Mouse (Mus musculus): ENCODE data around the gene Ltb4r2. TPM values are rescaled to one million over a fixed set of nuclear protein-coding genes. Genes with fewer than 3 reads are reported as not detected.

The Ltb4r2 gene
- total RNA-seq, 4 experiments from 2014 or later = 0.06 to 0.19 (median 0.13) TPM

GRCm38 (mm10) chr14:55781310-55781709, 20.1 kb downstream of the Ltb4r2 start:
- DNase-seq (ENCODE audit: low spot score) = peak; percentile 73

GRCm38 (mm10) chr14:55782361-55782960, 21.2 kb downstream of the Ltb4r2 start:
- peak; percentile 0 for DNase-seq (ENCODE audit: low spot score)

- peak; percentile 93 for DNase-seq (ENCODE audit: low spot score)
Measured at GRCm38 (mm10) chr14:55783171-55783957, 22.1 kb downstream of the Ltb4r2 start.

- DNase-seq (ENCODE audit: low spot score) = peak; percentile 43
Measured at GRCm38 (mm10) chr14:55783958-55784235, 22.7 kb downstream of the Ltb4r2 start, which contains the start of gene Adcy4. Gene Adcy4, minus strand, starts transcription at chr14:55784095.

GRCm38 (mm10) chr14:55785195-55785594, 24.0 kb downstream of the Ltb4r2 start:
- DNase-seq (ENCODE audit: low spot score) = no peak

- DNase-seq (ENCODE audit: low spot score) = no peak
Measured at GRCm38 (mm10) chr14:55787731-55788130, 26.5 kb downstream of the Ltb4r2 start.

- DNase-seq (ENCODE audit: low spot score) = peak; percentile 74
Measured at GRCm38 (mm10) chr14:55788256-55789050, 27.2 kb downstream of the Ltb4r2 start, which contains the start of gene Ripk3. Gene Ripk3, minus strand, starts transcription at chr14:55788865.

- DNase-seq (ENCODE audit: low spot score) = no peak
Measured at GRCm38 (mm10) chr14:55793461-55793860, 32.2 kb downstream of the Ltb4r2 start.

GRCm38 (mm10) chr14:55793946-55794345, 32.7 kb downstream of the Ltb4r2 start:
- no peak for DNase-seq (ENCODE audit: low spot score)

- peak; percentile 71 for DNase-seq (ENCODE audit: low spot score)
Measured at GRCm38 (mm10) chr14:55795380-55796163, 34.3 kb downstream of the Ltb4r2 start.

Other genes starting within 250 kb of the Ltb4r2 start
- gene Nrl, start 236.4 kb upstream of the Ltb4r2 start, total RNA-seq (2022) = not detected
- gene Pck2, start 221.2 kb upstream of the Ltb4r2 start, total RNA-seq (2022) = 10 to 100 TPM in 2 of 4 experiments, 1 to 10 TPM in 2; 6.6 to 12.5 (median 9.3) TPM
- gene Dcaf11, start 201.4 kb upstream of the Ltb4r2 start, total RNA-seq (2022) = 100 to 1,000 TPM; 161 to 180 (median 166) TPM
- gene A730061H03Rik, start 201.0 kb upstream of the Ltb4r2 start, total RNA-seq (2022) = not detected
- 100 to 1,000 TPM; 165 to 203 (median 175) TPM for gene Fitm1, start 185.8 kb upstream of the Ltb4r2 start, total RNA-seq (2022)
- 100 to 1,000 TPM; 273 to 297 (median 284) TPM for gene Psme1, start 183.3 kb upstream of the Ltb4r2 start, total RNA-seq (2022)
- 10 to 100 TPM; 65.0 to 75.0 (median 68.2) TPM for gene Emc9, start 176.1 kb upstream of the Ltb4r2 start, total RNA-seq (2022)
- gene Psme2, start 170.3 kb upstream of the Ltb4r2 start, total RNA-seq (2022) = 100 to 1,000 TPM in 3 of 4 experiments, 10 to 100 TPM in 1; 92.6 to 112 (median 108) TPM
- 10 to 100 TPM; 23.9 to 29.1 (median 26.9) TPM for gene Rnf31, start 169.7 kb upstream of the Ltb4r2 start, total RNA-seq (2022)
- gene Irf9, start 157.9 kb upstream of the Ltb4r2 start, total RNA-seq (2022) = 1 to 10 TPM; 7.2 to 8.9 (median 8.4) TPM
- 1 to 10 TPM in 1 of 4 experiments, under 1 TPM in 3; 0.53 to 1.4 (median 0.67) TPM for gene Rec8, start 143.4 kb upstream of the Ltb4r2 start, total RNA-seq (2022)
- gene Ipo4, start 125.5 kb upstream of the Ltb4r2 start, total RNA-seq (2022) = 10 to 100 TPM; 58.2 to 75.2 (median 71.6) TPM
- gene Gm49378, start 123.5 kb upstream of the Ltb4r2 start, total RNA-seq (2022) = 1 to 10 TPM; 1.6 to 3.3 (median 2.6) TPM
- gene Tm9sf1, start 117.6 kb upstream of the Ltb4r2 start, total RNA-seq (2022) = 10 to 100 TPM; 38.9 to 44.2 (median 40.8) TPM
- gene Tssk4, start 111.2 kb upstream of the Ltb4r2 start, total RNA-seq (2022) = under 1 TPM; 0.44 to 0.88 (median 0.52) TPM
- 10 to 100 TPM; 46.2 to 64.1 (median 52.7) TPM for gene Mdp1, start 100.9 kb upstream of the Ltb4r2 start, total RNA-seq (2022)
- gene Gmpr2, start 89.5 kb upstream of the Ltb4r2 start, total RNA-seq (2022) = 10 to 100 TPM in 1 of 4 experiments, 1 to 10 TPM in 3; 7.8 to 11.2 (median 8.9) TPM
- 100 to 1,000 TPM; 245 to 279 (median 255) TPM for gene Nedd8, start 89.3 kb upstream of the Ltb4r2 start, total RNA-seq (2022)
- gene Tinf2, start 79.6 kb upstream of the Ltb4r2 start, total RNA-seq (2022) = 10 to 100 TPM; 11.1 to 15.2 (median 13.3) TPM
- under 1 TPM; 0.16 to 0.43 (median 0.27) TPM for gene Tgm1, start 47.5 kb upstream of the Ltb4r2 start, total RNA-seq (2022)
- gene Rabggta, start 39.2 kb upstream of the Ltb4r2 start, total RNA-seq (2022) = 10 to 100 TPM; 13.3 to 14.6 (median 14.5) TPM
- 10 to 100 TPM; 38.3 to 46.8 (median 43.2) TPM for gene Dhrs1, start 15.7 kb upstream of the Ltb4r2 start, total RNA-seq (2022)
- gene Nop9, start 15.7 kb upstream of the Ltb4r2 start, total RNA-seq (2022) = 10 to 100 TPM in 3 of 4 experiments, 1 to 10 TPM in 1; 9.6 to 13.2 (median 11.0) TPM
- gene Cideb, start 3.0 kb upstream of the Ltb4r2 start, total RNA-seq (2022) = 1 to 10 TPM in 3 of 4 experiments, under 1 TPM in 1; 0.95 to 1.9 (median 1.4) TPM
- under 1 TPM in 3 of 4 experiments, not detected in 1; 0.19 to 0.49 (median 0.26) TPM for gene Ltb4r1, start 4.5 kb downstream of the Ltb4r2 start, total RNA-seq (2022)
- gene Adcy4, start 22.7 kb downstream of the Ltb4r2 start, total RNA-seq (2022) = 10 to 100 TPM; 13.0 to 22.0 (median 16.4) TPM
- 1 to 10 TPM; 2.2 to 6.2 (median 3.4) TPM for gene Ripk3, start 27.4 kb downstream of the Ltb4r2 start, total RNA-seq (2022)
- gene Nfatc4, start 61.7 kb downstream of the Ltb4r2 start, total RNA-seq (2022) = 1 to 10 TPM; 3.3 to 4.2 (median 3.7) TPM
- 10 to 100 TPM in 1 of 4 experiments, 1 to 10 TPM in 3; 4.4 to 11.5 (median 6.2) TPM for gene Nynrin, start 92.6 kb downstream of the Ltb4r2 start, total RNA-seq (2022)
- gene Cbln3, start 123.0 kb downstream of the Ltb4r2 start, total RNA-seq (2022) = under 1 TPM in 1 of 4 experiments, not detected in 3; 0.06 TPM
- 10 to 100 TPM in 2 of 4 experiments, 1 to 10 TPM in 2; 8.1 to 11.7 (median 10.3) TPM for gene Khnyn, start 123.5 kb downstream of the Ltb4r2 start, total RNA-seq (2022)
- gene Sdr39u1, start 138.9 kb downstream of the Ltb4r2 start, total RNA-seq (2022) = 100 to 1,000 TPM; 120 to 148 (median 130) TPM
- gene Cma1, start 183.2 kb downstream of the Ltb4r2 start, total RNA-seq (2022) = 1 to 10 TPM in 2 of 4 experiments, under 1 TPM in 2; 0.57 to 1.2 (median 0.99) TPM
- gene Cma2, start 189.6 kb downstream of the Ltb4r2 start, total RNA-seq (2022) = not detected